Mouse (Mus musculus) G1E (cell line): ENCODE data around the gene Cacfd1.

Source experiments
- CTCF ChIP-seq: IDR thresholded peaks from 2 replicates; pipeline ENCODE4 v1.5.1; 2012; ENCODE audit warnings: low read depth, low read length, inconsistent platforms, mixed read lengths
- GATA1 ChIP-seq: IDR thresholded peaks from 2 replicates; pipeline ENCODE4 v1.6.1; 2012; ENCODE audit warnings: borderline replicate concordance, low read length, inconsistent platforms, mixed read lengths
- GATA2 ChIP-seq: IDR thresholded peaks from 2 replicates; pipeline ENCODE4 v1.6.1; 2012; ENCODE audit warnings: low read depth, low read length, inconsistent platforms, borderline replicate concordance
- POLR2AphosphoS5 ChIP-seq: IDR thresholded peaks from 2 replicates; pipeline ENCODE4 v1.6.1; 2012; ENCODE audit warnings: low read depth, low read length, inconsistent platforms; ENCODE audit not compliant: insufficient replicate concordance
- TAL1 ChIP-seq: conservative IDR thresholded peaks from 2 replicates; pipeline ENCODE4 v1.6.1; 2012; ENCODE audit warnings: low read depth, low read length, inconsistent platforms, mixed read lengths

DNA sequence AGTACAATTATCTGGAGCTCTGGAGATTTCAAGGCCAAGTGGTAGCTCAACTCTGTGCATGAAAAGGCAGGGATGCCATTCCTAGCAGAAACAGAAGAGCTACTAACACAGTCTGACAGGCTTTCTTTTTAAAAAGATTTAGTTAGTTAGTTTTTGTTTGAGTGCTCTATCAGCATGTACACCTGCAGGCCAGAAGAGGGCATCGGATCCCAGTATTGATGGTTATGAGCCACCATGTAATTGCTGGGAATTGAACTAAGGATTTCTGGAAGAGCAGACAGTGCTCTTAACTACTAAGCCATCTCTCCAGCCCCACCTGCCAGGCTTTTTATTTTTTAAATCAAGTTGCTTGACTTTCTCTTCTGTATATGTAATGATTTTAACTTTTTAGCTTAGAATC, 12.2 kb upstream of the Cacfd1 start:
- TF ChIP-seq CTCF, result no peak
- no peak for TF ChIP-seq POLR2AphosphoS5
- no peak for TF ChIP-seq TAL1
- TF ChIP-seq GATA1, result no peak
- no peak for TF ChIP-seq GATA2
